Mouse (Mus musculus) testis, adult 2 months (tissue): ENCODE data around the gene Nudcd3.

Source experiments
- CTCF ChIP-seq: fragments of 200-500 bp; IDR thresholded peaks from 2 replicates; pipeline ENCODE4 v1.5.1; 2012; ENCODE audit warnings: low read depth, mild to moderate bottlenecking, inconsistent platforms, low read length, moderate library complexity; ENCODE audit not compliant: control insufficient read depth, insufficient read depth, insufficient replicate concordance
- POLR2A ChIP-seq: fragments of 200-500 bp; IDR thresholded peaks from 2 replicates; pipeline ENCODE4 v1.6.1; 2012; ENCODE audit warnings: low read depth, mild to moderate bottlenecking, inconsistent platforms, low read length, moderate library complexity; ENCODE audit not compliant: control insufficient read depth

DNA sequence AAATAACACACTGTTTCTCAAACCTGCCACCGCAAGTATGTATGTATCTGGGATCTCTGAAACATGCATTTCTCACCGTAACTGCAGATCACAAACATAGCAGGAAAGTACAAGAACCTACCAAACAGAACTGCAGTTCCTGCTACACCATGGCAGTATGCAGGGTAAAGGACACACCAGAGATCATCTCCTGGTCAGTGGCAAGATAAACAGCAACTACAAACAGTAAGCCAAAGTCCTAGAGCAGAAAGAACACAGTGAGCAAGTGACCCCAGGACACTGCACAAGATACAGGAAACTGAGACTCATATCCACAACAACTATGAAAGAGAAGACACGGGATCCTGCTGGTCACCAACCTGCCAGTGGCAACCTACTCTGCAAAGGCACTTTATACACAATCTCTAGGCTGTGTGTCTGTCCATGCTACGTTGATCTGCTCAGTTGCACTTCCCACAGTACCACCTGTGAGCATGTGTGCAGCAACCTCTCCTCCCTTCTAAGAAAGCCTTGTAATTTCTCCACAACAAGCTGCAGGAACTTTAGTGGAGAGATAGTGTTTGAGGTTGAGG lies 40.4 kb downstream of the Nudcd3 start:
- TF ChIP-seq CTCF (no peak), POLR2A (no peak)
